ENCODE assay signal across 30 mouse cellular contexts in genomic region chr12:104042753-104043152, GRCm38 (mm10). TPM values are rescaled to one million over a fixed set of nuclear protein-coding genes. Genes with fewer than 3 reads are reported as not detected.
"Had no signal": no experiment of that assay in that cellular context is flagged by ENCODE, and none has a peak within 500 bp of the region (broad histone marks: within the 10 kb centered on the region; RNA-seq: fewer than 3 reads in every experiment).

No protein-coding gene starts in this region.

- H3K9me3 ChIP-seq: intestine, embryonic 15.5 days; limb, embryonic 10.5 days; limb, embryonic 13.5 days had no signal

- H3K27me3 ChIP-seq: intestine, embryonic 15.5 days; limb, embryonic 13.5 days had no signal

- H3K9ac ChIP-seq: intestine, embryonic 15.5 days; limb, embryonic 13.5 days; liver, embryonic 14.5 days; lung, embryonic 14.5 days had no signal

- H3K36me3 ChIP-seq: intestine, embryonic 15.5 days; limb, embryonic 10.5 days; limb, embryonic 13.5 days had no signal

- H3K4me1 ChIP-seq: intestine, embryonic 15.5 days; limb, embryonic 10.5 days; limb, embryonic 13.5 days had no signal

- ATAC-seq: intestine, embryonic 15.5 days had no signal

- H3K4me2 ChIP-seq: intestine, embryonic 15.5 days; limb, embryonic 13.5 days; lung, embryonic 14.5 days; midbrain, embryonic 11.5 days had no signal

- H3K27ac ChIP-seq: intestine, embryonic 15.5 days; limb, embryonic 10.5 days; limb, embryonic 13.5 days; liver, embryonic 14.5 days; stomach, postnatal 0 days had no signal

- H3K4me3 ChIP-seq: intestine, embryonic 15.5 days; limb, embryonic 10.5 days; limb, embryonic 13.5 days had no signal

- DNase-seq: kidney, adult 11 months; kidney, adult 8-10 months; kidney, postnatal 14 days; kidney, postnatal 4 days; lung, embryonic 14.5 days; lung, postnatal 10 days; lung, postnatal 36 days; midbrain, embryonic 14.5 days; right cerebral cortex, adult 18-20 months; right cerebral cortex, postnatal 14 days; right cerebral cortex, postnatal 4 days; thymus, adult 2 months; thymus, postnatal 14 days; thymus, postnatal 4 days had no signal

RNA-seq across cellular contexts. Expression of gene Serpina12, which starts 1.5 kb away (rescaled TPM):
- total RNA-seq: layer of hippocampus, adult 18-20 months; layer of hippocampus, postnatal 14 days; left cerebral cortex, postnatal 25 days had no signal
- polyA plus RNA-seq: intestine, embryonic 15.5 days; kidney, embryonic 16.5 days; limb, embryonic 10.5 days; limb, embryonic 13.5 days; lung, embryonic 14.5 days; midbrain, embryonic 11.5 days; midbrain, embryonic 14.5 days; midbrain, postnatal 0 days; neural tube, embryonic 11.5 days; neural tube, embryonic 14.5 days; stomach, embryonic 14.5 days had no signal

RNA-seq across cellular contexts. Expression of gene Serpina9, which starts 29.2 kb away (rescaled TPM):
- total RNA-seq: megakaryocyte-erythroid progenitor cell, adult 5-6 weeks; midbrain, postnatal 0 days had no signal
- polyA plus RNA-seq: intestine, embryonic 15.5 days; limb, embryonic 10.5 days; limb, embryonic 13.5 days; liver, embryonic 14.5 days; lung, embryonic 14.5 days; midbrain, embryonic 11.5 days; midbrain, embryonic 14.5 days; neural tube, embryonic 11.5 days; neural tube, embryonic 14.5 days; stomach, embryonic 14.5 days had no signal

RNA-seq across cellular contexts. Expression of gene Serpina11, which starts 53.0 kb away (rescaled TPM):
- total RNA-seq: layer of hippocampus, adult 18-20 months; layer of hippocampus, postnatal 14 days; left cerebral cortex, adult 18-20 months; left cerebral cortex, postnatal 25 days; megakaryocyte-erythroid progenitor cell, adult 5-6 weeks; midbrain, postnatal 0 days had no signal
- polyA plus RNA-seq: kidney, embryonic 16.5 days; limb, embryonic 10.5 days; limb, embryonic 13.5 days; lung, embryonic 14.5 days; midbrain, embryonic 11.5 days; midbrain, embryonic 14.5 days; midbrain, postnatal 0 days; neural tube, embryonic 11.5 days; neural tube, embryonic 14.5 days; stomach, embryonic 14.5 days had no signal

RNA-seq across cellular contexts. Expression of gene Serpina5, which starts 58.2 kb away (rescaled TPM):
- total RNA-seq: layer of hippocampus, adult 18-20 months; layer of hippocampus, postnatal 14 days; left cerebral cortex, adult 18-20 months; left cerebral cortex, postnatal 25 days; megakaryocyte-erythroid progenitor cell, adult 5-6 weeks; midbrain, postnatal 0 days had no signal
- polyA plus RNA-seq: intestine, embryonic 15.5 days; limb, embryonic 10.5 days; limb, embryonic 13.5 days; lung, embryonic 14.5 days; midbrain, embryonic 11.5 days; midbrain, embryonic 14.5 days; midbrain, postnatal 0 days; neural tube, embryonic 11.5 days; neural tube, embryonic 14.5 days; stomach, embryonic 14.5 days had no signal
